Mouse (Mus musculus) brain, embryonic 14.5 days (tissue): ENCODE data around the gene Cldn11.

ENCODE experiments used
- CTCF ChIP-seq: fragments of 200-500 bp; IDR thresholded peaks from 2 replicates; pipeline ENCODE4 v1.5.1; 2012; ENCODE audit warnings: inconsistent platforms, mild to moderate bottlenecking, moderate library complexity, borderline replicate concordance; ENCODE audit not compliant: insufficient read depth, insufficient read length; ENCODE audit errors: extremely low read depth
- POLR2A ChIP-seq: fragments of 200-500 bp; IDR thresholded peaks from 2 replicates; pipeline ENCODE4 v1.6.1; 2012; ENCODE audit warnings: mild to moderate bottlenecking, inconsistent platforms, borderline replicate concordance; ENCODE audit not compliant: poor library complexity, insufficient read depth, insufficient read length, severe bottlenecking; ENCODE audit errors: extremely low read depth

- TF ChIP-seq CTCF (no peak), POLR2A (no peak)
Measured at GRCm38 (mm10) chr3:31100802-31101201, 48.9 kb upstream of the Cldn11 start.
